Mouse (Mus musculus) myocyte (in vitro differentiated cells): ENCODE results near the gene Atp1a2. TPM values are rescaled to one million over a fixed set of nuclear protein-coding genes. Genes with fewer than 3 reads are reported as not detected.

Experiments used
- H3K27me3 ChIP-seq: one replicate; pipeline ENCODE4 v1.6.1; 2011; ENCODE audit not compliant: control insufficient read depth, insufficient read depth, insufficient read length
- H3K36me3 ChIP-seq: one replicate; pipeline ENCODE4 v1.6.1; 2011; ENCODE audit not compliant: control insufficient read depth, insufficient read depth
- H3K4me2 ChIP-seq: one replicate; pipeline ENCODE4 v1.6.1; 2011; ENCODE audit warnings: low read depth, control low read depth
- H3K4me3 ChIP-seq: one replicate; pipeline ENCODE4 v1.5.1; 2011; ENCODE audit warnings: mild to moderate bottlenecking, control low read depth, moderate library complexity
- H3K79me2 ChIP-seq: one replicate; pipeline ENCODE4 v1.6.1; 2011; ENCODE audit not compliant: control insufficient read depth, insufficient read depth
- H3ac ChIP-seq: one replicate; pipeline ENCODE4 v1.6.1; 2011; ENCODE audit not compliant: control insufficient read depth, insufficient read length
- CEBPB ChIP-seq: IDR thresholded peaks from 2 replicates; pipeline ENCODE4 v1.6.1; 2011; ENCODE audit warnings: mild to moderate bottlenecking, moderate library complexity; ENCODE audit not compliant: poor library complexity, insufficient read depth, severe bottlenecking
- E2F4 ChIP-seq: IDR thresholded peaks from one replicate; pipeline ENCODE4 v1.6.1; 2011; ENCODE audit warnings: mild to moderate bottlenecking, control low read depth, moderate library complexity; ENCODE audit not compliant: insufficient read depth
- MAX ChIP-seq: IDR thresholded peaks from one replicate; pipeline ENCODE4 v1.6.1; 2011; ENCODE audit warnings: low read depth, mild to moderate bottlenecking, control low read depth
- MYOD1 ChIP-seq, 3 experiments: IDR thresholded peaks; one replicate each; pipeline ENCODE4 v1.6.1; 2011; ENCODE audit warnings: control low read depth in 2 of 3, low read depth in 2 of 3, mild to moderate bottlenecking in 2 of 3, moderate library complexity in 1 of 3; ENCODE audit not compliant: insufficient read length in 2 of 3, control insufficient read depth in 1 of 3
- MYOG ChIP-seq, 3 experiments: IDR thresholded peaks; one replicate each; pipeline ENCODE4 v1.6.1; 2011; ENCODE audit warnings: control low read depth in 2 of 3, low read depth in 2 of 3, mild to moderate bottlenecking in 2 of 3; ENCODE audit not compliant: insufficient read length in 2 of 3, control insufficient read depth in 1 of 3, insufficient read depth in 1 of 3
- POLR2A ChIP-seq: IDR thresholded peaks from one replicate; pipeline ENCODE4 v1.6.1; 2011; ENCODE audit warnings: low read depth, mild to moderate bottlenecking, control low read depth, moderate library complexity; ENCODE audit not compliant: insufficient read length
- POLR2AphosphoS2 ChIP-seq: IDR thresholded peaks from one replicate; pipeline ENCODE4 v1.6.1; 2011; ENCODE audit warnings: low read depth, control low read depth; ENCODE audit not compliant: insufficient read length
- REST ChIP-seq: IDR thresholded peaks from one replicate; pipeline ENCODE4 v1.6.1; 2011; ENCODE audit warnings: mild to moderate bottlenecking, control low read depth, moderate library complexity; ENCODE audit not compliant: insufficient read depth, insufficient read length
- SRF ChIP-seq: IDR thresholded peaks from one replicate; pipeline ENCODE4 v1.6.1; 2011; ENCODE audit warnings: low read depth; ENCODE audit not compliant: control insufficient read depth, insufficient read length
- TCF12 ChIP-seq: IDR thresholded peaks from one replicate; pipeline ENCODE4 v1.6.1; 2011; ENCODE audit warnings: mild to moderate bottlenecking, control low read depth; ENCODE audit not compliant: poor library complexity, insufficient read depth, severe bottlenecking
- TCF3 ChIP-seq: IDR thresholded peaks from one replicate; pipeline ENCODE4 v1.6.1; 2011; ENCODE audit warnings: low read depth, control low read depth; ENCODE audit not compliant: insufficient read length
- USF1 ChIP-seq: IDR thresholded peaks from one replicate; pipeline ENCODE4 v1.6.1; 2011; ENCODE audit warnings: low read depth, mild to moderate bottlenecking, control low read depth, moderate library complexity
- polyA plus RNA-seq: library from polyadenylated mRNA; unstranded; fragments of >200 nt; fragmentation: generic; extraction: Trizol; gene quantifications from one replicate; pipeline ENCODE4 v1.2.1, GENCODE M21; 2012; ENCODE audit warnings: missing spikeins

The Atp1a2 gene
- polyA plus RNA-seq, 1 experiment, result 92.9 TPM

- TF ChIP-seq CEBPB (no peak), POLR2A (peak; percentile 16)
- Histone ChIP-seq H3K4me2 (peak overlapping the region; percentile 78), H3K79me2 (no peaks in the 10 kb centered on the region), H3K27me3 (no peaks in the 10 kb centered on the region), H3K4me3 (peak overlapping the region; percentile 29), H3K36me3 (no peaks in the 10 kb centered on the region), H3ac (peak overlapping the region; percentile 26)
Observed at GRCm38 (mm10) chr1:172296816-172297510, 901 bp downstream of the Atp1a2 start.

GRCm38 (mm10) chr1:172295751-172296197 lies 2.1 kb downstream of the Atp1a2 start:
- Histone ChIP-seq H3K27me3 (no peaks in the 10 kb centered on the region), H3K4me3 (peak overlapping the region; percentile 29), H3K4me2 (peak overlapping the region; percentile 78), H3K36me3 (no peaks in the 10 kb centered on the region), H3ac (no peak overlapping the region), H3K79me2 (no peaks in the 10 kb centered on the region)
- TF ChIP-seq USF1, result no peak
- no peak for TF ChIP-seq SRF
- no peak for TF ChIP-seq TCF12
- TF ChIP-seq CEBPB, result no peak
- TF ChIP-seq REST, result no peak
- no peak for TF ChIP-seq POLR2A
- no peak for TF ChIP-seq E2F4
- no peak for TF ChIP-seq POLR2AphosphoS2

GRCm38 (mm10) chr1:172293449-172293848 lies 4.4 kb downstream of the Atp1a2 start:
- TF ChIP-seq POLR2A (no peak), MYOG (IDR thresholded peaks at IDR 0.05; ENCODE audit: control insufficient read depth in 1 of 3, insufficient read depth in 1 of 3, insufficient read length in 2 of 3, low read depth in 2 of 3) (no peak), MYOD1 (IDR thresholded peaks at IDR 0.05; ENCODE audit: control insufficient read depth in 1 of 3, insufficient read length in 2 of 3, low read depth in 2 of 3) (no peak), TCF3 (no peak), POLR2AphosphoS2 (no peak), TCF12 (no peak), E2F4 (no peak), CEBPB (no peak), SRF (no peak), REST (no peak), USF1 (no peak), MAX (no peak)

GRCm38 (mm10) chr1:172292880-172293279 lies 5.0 kb downstream of the Atp1a2 start:
- Histone ChIP-seq H3K79me2 (no peaks in the 10 kb centered on the region), H3K27me3 (no peaks in the 10 kb centered on the region), H3ac (no peak overlapping the region), H3K36me3 (no peaks in the 10 kb centered on the region), H3K4me3 (no peak overlapping the region), H3K4me2 (no peak overlapping the region)
- TF ChIP-seq POLR2A (no peak), CEBPB (no peak), POLR2AphosphoS2 (no peak), MAX (no peak), MYOG (IDR thresholded peaks at IDR 0.05; ENCODE audit: control insufficient read depth in 1 of 3, insufficient read depth in 1 of 3, insufficient read length in 2 of 3, low read depth in 2 of 3) (no peak), USF1 (no peak), TCF12 (no peak), MYOD1 (IDR thresholded peaks at IDR 0.05; ENCODE audit: control insufficient read depth in 1 of 3, insufficient read length in 2 of 3, low read depth in 2 of 3) (no peak), REST (no peak), TCF3 (no peak), E2F4 (no peak), SRF (no peak)

More at GRCm38 (mm10) chr1:172293449-172293848, 4.4 kb downstream of the Atp1a2 start:
- H3K4me2 ChIP-seq, result no peak overlapping the region
- H3K4me3 ChIP-seq, result no peak overlapping the region
- H3K27me3 ChIP-seq, result no peaks in the 10 kb centered on the region
- H3ac ChIP-seq, result no peak overlapping the region
- no peaks in the 10 kb centered on the region for H3K36me3 ChIP-seq
- H3K79me2 ChIP-seq, result no peaks in the 10 kb centered on the region

GRCm38 (mm10) chr1:172289617-172289946 lies 8.3 kb downstream of the Atp1a2 start:
- Histone ChIP-seq H3K36me3 (peaks cover 3% of the 10 kb centered on the region), H3K4me3 (no peak overlapping the region), H3K4me2 (no peak overlapping the region), H3K79me2 (no peaks in the 10 kb centered on the region), H3ac (no peak overlapping the region), H3K27me3 (no peaks in the 10 kb centered on the region)
- TF ChIP-seq MYOG (IDR thresholded peaks at IDR 0.05; ENCODE audit: control insufficient read depth in 1 of 3, insufficient read depth in 1 of 3, insufficient read length in 2 of 3, low read depth in 2 of 3) (no peak), E2F4 (no peak), CEBPB (peak; percentile 99), SRF (no peak), USF1 (no peak)
